Comparison of ENCODE assay signal across 14 mouse cellular contexts in genomic region chr13:59095811-59096391, GRCm38 (mm10).
DNase-seq lines count a peak whose midpoint lies in the region; ATAC-seq and TF ChIP-seq lines count a peak whose summit lies in the region.
"Had no signal": no experiment of that assay in that cellular context is flagged by ENCODE, and none has a peak within 500 bp of the region (broad histone marks: within the 10 kb centered on the region; RNA-seq: fewer than 3 reads in every experiment).

No protein-coding gene starts in this region.

- peak overlapping the region; percentile 92 for H3K27ac ChIP-seq in layer of hippocampus, adult 2 months
- H3K27ac ChIP-seq in embryonic facial prominence, embryonic 13.5 days = peak overlapping the region; percentile 48; the same call in 1 of the 2 replicates
- H3K27ac ChIP-seq in limb, embryonic 15.5 days = peak overlapping the region; percentile 47; the same call in 1 of the 2 replicates
- H3K27ac ChIP-seq: liver, embryonic 14.5 days had no signal

- no peaks in the 10 kb centered on the region for H3K36me3 ChIP-seq in embryonic facial prominence, embryonic 13.5 days
- no peaks in the 10 kb centered on the region for H3K36me3 ChIP-seq in limb, embryonic 15.5 days

- 9% methylated on average over 10 of the region's 10 CpGs for WGBS in embryonic facial prominence, embryonic 13.5 days
- WGBS in limb, embryonic 15.5 days = 8% methylated on average over 10 of the region's 10 CpGs

- H3K4me2 ChIP-seq in embryonic facial prominence, embryonic 13.5 days = peak overlapping the region; percentile 42
- H3K4me2 ChIP-seq in limb, embryonic 15.5 days = no peak overlapping the region

- TF ChIP-seq CTCF in layer of hippocampus, adult 2 months (conservative IDR thresholded peaks at IDR 0.05) = no peak

- no peak overlapping the region for H3K9ac ChIP-seq in embryonic facial prominence, embryonic 13.5 days
- no peak overlapping the region for H3K9ac ChIP-seq in limb, embryonic 15.5 days
- H3K9ac ChIP-seq: liver, embryonic 14.5 days had no signal

- H3K9me3 ChIP-seq in embryonic facial prominence, embryonic 13.5 days = no peaks in the 10 kb centered on the region
- H3K9me3 ChIP-seq in limb, embryonic 15.5 days = no peaks in the 10 kb centered on the region

- H3K27me3 ChIP-seq in embryonic facial prominence, embryonic 13.5 days = no peaks in the 10 kb centered on the region
- peaks cover 46% of the 10 kb centered on the region; the same call in 1 of the 2 replicates for H3K27me3 ChIP-seq in limb, embryonic 15.5 days

- H3K4me3 ChIP-seq in layer of hippocampus, adult 2 months = no peak overlapping the region
- no peak overlapping the region for H3K4me3 ChIP-seq in embryonic facial prominence, embryonic 13.5 days
- H3K4me3 ChIP-seq in limb, embryonic 15.5 days = no peak overlapping the region

- ATAC-seq in embryonic facial prominence, embryonic 13.5 days (ENCODE audit: insufficient number of reproducible peaks, insufficient read depth, low FRiP score, low TSS enrichment, low read depth) = no peak
- peak; percentile 49; the same call in 1 of the 2 replicates for ATAC-seq in limb, embryonic 15.5 days (ENCODE audit: insufficient number of reproducible peaks, low FRiP score, low TSS enrichment, low read depth)

- intact Hi-C loops in heart, postnatal 10 days (cut with DNase I) = no loop called here

- peaks cover 24% of the 10 kb centered on the region for H3K4me1 ChIP-seq in embryonic facial prominence, embryonic 13.5 days
- peaks cover 16% of the 10 kb centered on the region for H3K4me1 ChIP-seq in limb, embryonic 15.5 days

- DNase-seq in embryo, embryonic 10 days (ENCODE audit: low spot score) = peak; percentile 17
- no peak for DNase-seq in embryo, embryonic 9.5 days (ENCODE audit: extremely low spot score)
- no peak for DNase-seq in layer of hippocampus, adult 2 months (ENCODE audit: low spot score in 2 of 2)
- DNase-seq in layer of hippocampus, postnatal 10 days (ENCODE audit: low spot score in 2 of 2) = no peak
- DNase-seq in heart, postnatal 10 days = no peak
- DNase-seq in liver = no peak
- DNase-seq: adrenal gland, postnatal 14 days; heart, adult 18-20 months; heart, postnatal 36 days; kidney, postnatal 10 days; thymus, adult 2 months had no signal
